Mouse (Mus musculus): ENCODE results near the gene Kdm8. TPM values are rescaled to one million over a fixed set of nuclear protein-coding genes. Genes with fewer than 3 reads are reported as not detected.

The Kdm8 gene
- total RNA-seq, 2 experiments from 2014 or later = 3.7 to 3.9 TPM

DNA sequence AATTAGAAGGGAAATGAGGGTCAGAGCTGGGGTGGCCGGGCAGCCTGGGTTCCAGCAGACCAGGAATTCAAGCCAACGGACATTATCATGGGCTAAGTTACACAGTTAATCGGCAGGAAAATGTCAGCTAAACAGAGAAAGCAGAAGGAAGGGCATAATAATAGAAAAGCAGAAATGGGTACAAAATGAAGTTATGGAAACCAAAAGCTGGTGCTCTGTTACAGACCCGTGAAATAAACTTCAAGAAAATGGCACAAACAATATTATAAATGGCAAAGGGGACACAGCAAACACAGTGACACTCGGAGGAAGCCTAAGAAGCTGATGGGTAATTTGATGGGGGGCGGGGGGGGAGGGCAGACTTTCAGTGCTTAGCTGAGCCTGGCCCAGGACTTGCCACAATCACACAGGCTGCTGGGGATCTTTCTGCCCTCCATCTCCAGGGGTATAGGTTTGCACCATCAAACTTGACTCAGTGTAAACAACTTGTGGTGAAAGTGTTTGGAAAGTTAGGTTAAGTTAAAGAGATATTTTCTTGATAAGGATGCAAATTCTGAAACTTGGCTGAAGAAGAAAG is 51.5 kb downstream of the Kdm8 start:
- intact Hi-C loops (cut with DNase I) = no loop called here
- no peak for DNase-seq

- peak in 1 of 2 experiments; percentile 37 for DNase-seq
- intact Hi-C loops (cut with DNase I) = no loop called here
These were observed 55.7 kb downstream of the Kdm8 start for GRCm38 (mm10) chr7:125499927-125500868.

DNA sequence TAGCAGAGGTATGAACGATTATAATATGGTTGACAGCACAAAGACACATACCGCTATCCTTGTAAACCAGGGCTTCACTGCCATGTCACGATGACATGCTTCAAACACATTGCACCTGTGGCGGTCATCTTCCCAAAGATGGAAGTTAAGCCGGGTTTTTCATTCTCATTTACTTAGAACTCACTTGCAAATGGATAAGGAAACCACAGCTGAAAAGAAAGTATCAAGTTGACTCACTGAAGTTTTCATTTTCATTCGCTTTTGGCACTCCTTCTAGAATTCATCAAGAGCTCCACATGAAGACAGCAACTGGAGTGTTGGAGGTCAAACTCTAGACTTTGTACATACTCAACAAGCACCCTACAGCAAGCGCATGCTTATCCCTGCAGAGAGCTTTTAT is 56.4 kb downstream of the Kdm8 start:
- intact Hi-C loops (cut with DNase I) = no loop called here
- DNase-seq = no peak

GRCm38 (mm10) chr7:125503374-125504092 is 59.1 kb downstream of the Kdm8 start:
- intact Hi-C loops (cut with DNase I) = no loop called here
- DNase-seq = no peak

DNA sequence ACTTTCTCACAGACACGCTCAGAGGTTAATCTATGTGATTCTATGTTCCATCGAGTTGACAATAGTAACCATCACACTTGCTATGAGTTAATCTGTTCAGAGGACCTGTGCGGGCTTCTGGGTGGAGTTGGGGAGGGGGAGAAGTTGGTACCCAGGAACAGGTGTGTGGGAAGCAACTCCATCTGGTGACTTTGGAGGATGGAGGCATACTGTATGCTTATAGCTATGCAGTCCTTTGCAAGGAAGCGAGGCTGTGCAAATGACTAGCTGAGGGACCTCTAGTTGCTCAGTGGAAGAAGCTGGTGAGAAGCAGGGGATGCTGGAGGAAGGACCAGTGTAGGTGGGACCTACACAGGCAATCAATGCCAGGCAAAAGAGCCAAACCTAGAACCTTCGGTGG is 60.1 kb downstream of the Kdm8 start:
- DNase-seq = no peak
- intact Hi-C loops (cut with DNase I) = no loop called here

DNA sequence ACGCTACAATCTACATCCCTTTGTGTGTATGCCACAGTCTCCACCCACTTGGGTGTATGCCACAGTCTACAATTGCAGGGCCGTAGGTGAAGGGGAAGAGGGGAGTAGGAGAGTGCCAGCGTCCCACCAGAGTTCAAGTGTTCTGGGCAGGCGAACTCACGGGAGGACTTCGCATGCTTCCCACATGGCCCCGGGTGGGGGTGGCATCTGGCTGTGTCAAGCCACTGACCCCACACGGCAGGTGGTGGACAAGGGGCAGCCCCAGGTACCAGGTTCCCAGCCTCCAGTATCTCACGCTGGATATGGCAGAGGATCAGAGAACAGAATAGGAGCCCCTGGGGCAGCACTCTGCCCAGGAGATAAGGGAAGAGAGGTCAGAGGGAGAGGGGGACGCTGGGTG is 61.1 kb downstream of the Kdm8 start:
- intact Hi-C loops (cut with DNase I) = no loop called here

GRCm38 (mm10) chr7:125507279-125507678 is 62.8 kb downstream of the Kdm8 start:
- intact Hi-C loops (cut with DNase I) = no loop called here
- DNase-seq = no peak

More for the DNA sequence above, 61.1 kb downstream of the Kdm8 start:
- no peak for DNase-seq

- intact Hi-C loops (cut with DNase I) = no loop called here
- no peak for DNase-seq
These were observed 67.0 kb downstream of the Kdm8 start for GRCm38 (mm10) chr7:125511432-125511831.

DNA sequence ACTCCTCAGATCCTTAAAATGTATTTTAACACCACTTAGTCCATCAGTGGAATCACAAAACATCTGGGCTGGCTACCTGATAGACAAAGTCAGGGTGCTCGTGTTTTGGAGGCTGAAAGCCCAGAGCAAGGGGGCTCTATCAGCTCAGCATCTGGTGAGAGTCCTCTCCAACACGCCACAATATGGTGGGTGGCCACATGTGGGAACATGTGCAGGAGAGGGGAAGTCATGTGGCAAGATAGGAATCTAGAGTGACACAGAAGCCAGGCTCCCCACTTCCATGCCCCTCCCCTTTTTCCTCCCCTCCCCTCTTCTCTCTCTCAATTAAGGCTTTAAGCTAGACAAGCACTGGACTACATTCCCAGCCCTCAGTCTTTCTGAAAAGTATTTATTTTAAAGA is 67.4 kb downstream of the Kdm8 start:
- DNase-seq = no peak
- intact Hi-C loops (cut with DNase I) = no loop called here

Other genes starting within 250 kb of the Kdm8 start
- gene Nsmce1, start 46.9 kb downstream of the Kdm8 start, total RNA-seq (2021) = 10 to 100 TPM; 43.6 to 45.8 TPM
- 10 to 100 TPM; 25.1 to 29.6 TPM for gene Il4ra, start 107.4 kb downstream of the Kdm8 start, total RNA-seq (2021)
- under 1 TPM; 0.67 to 0.74 TPM for gene Il21r, start 158.8 kb downstream of the Kdm8 start, total RNA-seq (2021)